Mouse (Mus musculus): ENCODE measurements around the gene Lmcd1. TPM values are rescaled to one million over a fixed set of nuclear protein-coding genes. Genes with fewer than 3 reads are reported as not detected.

Lmcd1 gene
- polyA plus RNA-seq, 1 experiment from 2014 or later: 16.4 TPM

DNA sequence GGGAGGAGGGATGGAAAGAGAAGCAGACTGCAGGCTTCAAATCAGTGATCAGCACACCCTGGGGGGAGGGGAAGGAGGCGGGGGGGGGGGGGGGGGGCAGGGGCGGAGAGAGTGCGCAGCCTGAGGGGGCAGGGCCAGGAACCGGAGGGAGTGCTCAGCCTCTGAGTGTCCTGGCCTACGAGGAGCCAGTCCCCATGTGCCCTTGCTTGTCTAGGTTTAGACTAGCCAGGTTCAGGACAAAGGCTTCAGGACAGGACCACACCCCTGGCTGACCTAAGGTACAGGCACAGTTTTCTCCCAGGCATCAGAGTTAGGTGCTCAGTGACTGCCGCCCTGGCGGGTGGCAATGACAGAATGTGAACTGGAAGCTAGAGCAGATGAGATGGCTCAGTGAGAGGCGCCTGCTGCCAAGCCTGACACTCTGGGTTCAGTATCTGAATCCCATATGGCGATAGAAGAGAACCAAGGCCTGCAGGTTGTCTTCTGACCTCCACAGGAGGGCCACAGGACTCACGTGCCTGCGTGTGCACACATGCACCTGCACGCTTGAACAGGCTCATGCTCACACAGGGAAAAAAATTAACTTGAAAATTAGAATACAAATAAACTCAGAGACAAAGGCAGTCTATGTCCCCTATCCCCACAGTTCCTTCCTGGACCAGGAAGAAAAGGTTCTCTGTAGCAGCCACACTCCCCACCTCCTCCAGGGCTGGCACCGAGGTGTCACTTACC is 102.3 kb downstream of the Lmcd1 start:
- H3K27me3 ChIP-seq: no peaks in the 10 kb centered on the region
- ATAC-seq: no peak
- no peak for TF ChIP-seq CTCF (IDR thresholded peaks at IDR 0.05)
- DNase-seq (ENCODE audit: low read depth, low spot score): no peak
- in situ Hi-C loops (cut with MboI; ENCODE audit: low pct_unique_long_range_greater_than_20kb): no loop called here
- CTCF ChIA-PET: no interaction called here
- POLR2A ChIA-PET: no interaction called here

GRCm38 (mm10) chr6:112379054-112379453 is 105.5 kb downstream of the Lmcd1 start:
- peak; percentile 34 for ATAC-seq
- in situ Hi-C loops (cut with MboI; ENCODE audit: low pct_unique_long_range_greater_than_20kb): no loop called here
- no peak for DNase-seq (ENCODE audit: low read depth, low spot score)
- H3K27me3 ChIP-seq: no peaks in the 10 kb centered on the region
- ChIA-PET POLR2A (no interaction called here), CTCF (interaction anchor here (1.0 to 1.2 kb wide), 2 partner anchors 14 to 187 kb away, joined by 3 read pairs; no protein-coding TSS in a partner anchor)
- TF ChIP-seq CTCF (IDR thresholded peaks at IDR 0.05): no peak

Other genes starting within 250 kb of the Lmcd1 start
- not detected for gene Ssu2, start 114.3 kb downstream of the Lmcd1 start, polyA plus RNA-seq (2021)
- not detected for gene Cav3, start 185.7 kb downstream of the Lmcd1 start, polyA plus RNA-seq (2021)
- gene Oxtr, start 216.2 kb downstream of the Lmcd1 start, polyA plus RNA-seq (2021): 2.3 TPM

Data from Patski (cell line).